Mouse (Mus musculus): ENCODE measurements around the gene 1500009C09Rik. TPM values are rescaled to one million over a fixed set of nuclear protein-coding genes. Genes with fewer than 3 reads are reported as not detected.
A peak's percentile ranks its signal among the peaks of the same experiment; 100 is the strongest.

Gene 1500009C09Rik
- total RNA-seq (2021): not detected

DNA sequence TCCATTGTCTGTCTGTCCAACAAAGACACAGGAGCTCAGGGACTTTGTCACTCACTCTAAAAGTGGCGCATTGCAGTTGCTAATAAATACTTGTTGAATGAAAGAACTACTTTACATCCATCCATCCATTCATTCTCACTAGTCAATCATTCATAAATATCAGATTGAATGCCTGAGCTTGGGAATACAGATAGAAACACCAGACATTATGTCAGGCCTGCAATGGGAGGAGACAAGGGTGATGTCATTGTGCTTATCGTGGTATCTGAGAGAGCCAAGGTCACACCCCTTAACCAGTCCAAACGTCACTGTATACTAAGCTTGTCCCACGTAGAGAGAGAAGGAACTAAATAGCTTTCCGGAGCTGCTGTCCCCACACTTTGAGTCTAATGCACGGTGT lies at the start of gene 1500009C09Rik:
Gene 1500009C09Rik, plus strand, starts transcription at position 301 of the 400 bp plus-strand sequence.
- DNase-seq: no peak

DNA sequence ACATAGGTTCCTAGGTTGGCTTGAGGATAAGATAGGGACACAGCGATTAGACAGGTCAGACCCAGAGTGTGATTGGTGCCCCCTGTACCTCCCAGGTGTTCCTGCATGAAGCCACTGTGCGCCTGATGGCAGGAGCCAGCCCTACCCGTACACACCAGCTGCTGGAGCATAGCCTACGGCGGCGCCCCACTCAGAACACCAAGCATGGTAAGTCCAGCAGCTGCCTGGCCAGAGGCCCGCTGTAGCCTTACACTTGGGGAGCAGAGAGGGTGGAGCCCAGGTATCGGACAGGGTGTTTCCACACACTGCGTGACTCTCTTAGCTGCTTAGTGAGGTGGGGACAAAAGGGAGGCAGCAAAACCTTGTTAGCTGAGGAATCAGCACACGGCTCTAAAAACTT lies 49.1 kb upstream of the 1500009C09Rik start:
- no peak for DNase-seq

GRCm38 (mm10) chr15:82203611-82204351 lies 48.4 kb upstream of the 1500009C09Rik start:
- no peak for DNase-seq

- no peak for DNase-seq
These were observed 47.4 kb upstream of the 1500009C09Rik start for GRCm38 (mm10) chr15:82204680-82205371.

GRCm38 (mm10) chr15:82206365-82207104 lies 45.7 kb upstream of the 1500009C09Rik start:
- peak; percentile 87 for DNase-seq

DNA sequence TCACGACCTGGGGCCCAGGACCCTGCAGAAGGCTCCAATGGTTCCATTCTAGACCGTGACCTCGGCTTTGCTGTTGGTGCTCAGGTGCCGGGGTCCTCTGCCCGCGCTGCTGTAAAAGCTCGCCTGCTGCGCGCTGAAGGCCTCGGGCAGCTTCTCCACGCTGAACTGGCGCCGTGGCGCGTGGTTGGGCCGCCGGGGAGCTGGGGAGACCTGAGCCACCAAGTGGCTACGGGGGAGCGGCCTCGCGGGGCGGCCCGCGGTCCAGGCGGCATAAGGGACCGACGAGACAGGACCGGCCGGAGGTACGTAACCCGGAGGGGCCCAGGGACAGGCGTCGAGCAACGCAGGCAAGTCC lies 45.1 kb upstream of the 1500009C09Rik start:
- no peak for DNase-seq

- no peak for DNase-seq
These were observed 44.5 kb upstream of the 1500009C09Rik start for GRCm38 (mm10) chr15:82207504-82208219.

DNA sequence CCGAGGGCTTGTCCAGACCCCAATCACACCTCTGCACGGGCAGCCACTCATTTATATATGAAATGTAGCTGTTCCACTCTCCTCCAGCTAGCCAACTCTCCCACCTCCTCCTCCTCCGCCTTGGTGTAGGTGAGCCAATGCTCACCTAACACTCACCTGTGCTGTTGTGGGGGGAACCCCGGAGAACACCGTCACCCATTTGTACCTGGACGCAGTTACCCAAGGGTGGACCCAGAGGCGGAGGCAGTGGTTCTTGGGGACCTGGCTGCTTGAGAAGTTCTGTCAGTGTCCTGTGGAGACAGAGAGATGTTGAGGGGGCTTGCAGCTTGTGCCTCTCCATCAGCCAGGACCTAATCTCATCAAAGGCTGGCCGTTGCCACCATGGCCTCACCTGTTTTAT lies 43.9 kb upstream of the 1500009C09Rik start:
- no peak for DNase-seq

- no peak for DNase-seq
These were observed 42.7 kb upstream of the 1500009C09Rik start for GRCm38 (mm10) chr15:82209295-82210050.

GRCm38 (mm10) chr15:82210801-82211200 lies 41.4 kb upstream of the 1500009C09Rik start:
- no peak for DNase-seq

DNA sequence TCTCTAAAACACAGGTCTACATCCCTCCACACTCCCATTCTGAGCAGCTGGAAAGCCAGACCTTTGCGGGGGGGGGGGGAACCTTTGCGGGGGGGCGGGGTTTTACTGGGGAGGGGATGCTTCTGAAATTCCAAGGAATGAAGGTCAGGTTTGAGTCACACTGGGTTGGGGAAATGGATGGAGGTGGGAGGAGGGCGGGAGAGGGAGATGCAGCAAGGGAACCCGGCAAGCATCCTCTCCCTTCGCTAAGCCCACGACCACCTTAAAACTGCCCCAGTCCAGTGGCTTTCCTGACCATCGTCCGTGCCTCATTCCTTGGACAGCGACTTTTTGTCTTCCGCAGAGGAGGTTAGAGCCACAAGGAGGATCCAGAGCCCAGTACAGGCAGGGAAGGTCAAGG lies 40.9 kb upstream of the 1500009C09Rik start:
- no peak for DNase-seq

DNA sequence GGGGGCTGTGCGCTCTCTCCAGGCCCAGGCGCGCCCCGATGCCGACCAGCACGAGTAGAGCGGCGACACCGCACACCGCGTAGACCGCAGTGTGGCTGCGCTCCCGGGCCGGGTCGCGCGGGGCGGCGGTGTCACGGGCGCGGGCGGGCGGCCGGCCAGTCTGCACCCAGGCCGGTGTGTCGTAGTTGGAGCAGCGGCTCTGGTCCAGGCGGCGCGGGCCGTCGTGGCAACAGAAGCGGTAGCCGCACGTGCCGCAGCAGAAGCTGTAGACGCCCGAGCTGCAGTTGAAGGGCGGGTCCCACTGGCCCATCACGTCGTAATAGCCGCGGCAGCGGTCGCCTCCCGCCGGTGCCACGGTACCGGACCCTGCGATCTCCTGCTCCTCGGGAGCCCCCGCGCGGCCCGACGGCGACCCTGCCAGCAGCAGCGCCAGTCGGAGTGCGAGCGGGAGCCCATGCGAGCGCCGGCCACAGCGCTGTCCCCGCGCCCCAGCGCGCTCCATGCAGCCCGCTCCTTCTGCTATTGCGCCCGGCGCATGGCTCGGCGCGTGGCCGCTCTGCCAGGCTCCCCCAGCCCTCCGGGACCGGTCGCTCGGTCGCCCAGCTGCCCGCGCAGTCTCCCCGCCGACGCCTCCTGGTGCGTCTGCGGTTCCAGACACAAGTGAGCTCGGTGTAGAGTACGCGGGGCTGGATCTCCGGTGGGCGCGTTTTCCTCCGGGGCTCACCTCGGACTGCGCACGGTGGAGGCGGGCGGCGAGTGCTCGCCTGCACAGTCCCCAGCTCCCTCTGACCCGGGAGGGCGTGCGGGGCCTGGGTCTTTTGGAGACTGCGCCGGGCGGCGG lies 40.1 kb upstream of the 1500009C09Rik start:
- peak; percentile 58 for DNase-seq

GRCm38 (mm10) chr15:82212752-82213063 lies 39.5 kb upstream of the 1500009C09Rik start, which contains the start of gene Shisa8:
Gene Shisa8, minus strand, starts transcription at chr15:82212815.
- no peak for DNase-seq

DNA sequence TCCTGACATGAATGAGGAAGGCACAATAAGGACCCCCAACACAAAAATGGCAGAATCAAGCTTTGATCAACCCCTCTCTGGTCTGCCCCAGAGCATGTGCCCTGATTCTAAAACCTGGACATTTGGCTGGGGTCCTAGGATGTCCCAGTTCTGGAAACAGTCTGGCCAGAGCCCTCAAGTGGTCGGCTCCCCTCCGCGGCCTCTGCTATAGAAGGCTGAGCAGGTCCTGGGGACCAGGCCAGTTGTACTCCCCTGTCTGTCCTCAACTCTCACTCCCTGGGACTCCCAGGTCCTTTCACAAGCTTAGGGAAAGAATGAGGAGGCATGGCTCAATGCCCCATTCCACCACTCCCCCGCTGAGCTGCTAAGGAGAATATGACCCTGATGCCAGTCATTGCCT lies 39.0 kb upstream of the 1500009C09Rik start:
- no peak for DNase-seq

DNA sequence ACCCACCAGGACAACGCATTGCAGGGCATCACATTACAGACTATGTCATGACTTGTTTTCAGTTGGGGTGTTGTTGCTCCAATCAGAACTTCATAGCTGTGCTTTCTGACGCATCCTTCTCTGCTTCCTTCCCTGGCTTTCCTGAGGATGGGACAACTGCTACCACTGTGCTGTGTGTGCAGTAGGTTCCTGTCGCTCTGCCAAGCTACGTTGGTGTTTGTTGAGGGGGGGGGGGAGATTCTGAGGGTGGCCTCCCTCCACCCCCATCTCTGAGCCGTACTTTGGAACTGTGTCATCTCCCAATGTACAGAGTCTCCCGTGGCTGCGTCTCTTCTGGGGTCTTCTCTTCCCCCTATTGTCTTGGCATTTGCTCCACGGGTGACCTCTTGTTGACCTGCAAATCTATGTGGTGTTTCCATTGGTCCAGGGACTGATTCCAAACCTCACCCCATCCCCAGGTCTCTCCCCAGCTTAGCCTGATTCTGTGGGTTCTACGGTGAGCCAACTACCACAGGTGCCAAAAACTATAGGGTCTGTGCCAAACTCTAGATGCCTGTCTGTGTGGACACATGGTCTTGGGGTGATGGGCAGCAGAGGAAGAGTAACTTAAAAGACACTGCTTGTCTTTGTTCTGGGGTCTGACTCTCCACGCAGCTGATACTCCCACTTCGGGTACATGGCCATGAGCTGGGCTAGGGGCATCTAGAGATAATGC lies 36.7 kb upstream of the 1500009C09Rik start:
- no peak for DNase-seq

DNA sequence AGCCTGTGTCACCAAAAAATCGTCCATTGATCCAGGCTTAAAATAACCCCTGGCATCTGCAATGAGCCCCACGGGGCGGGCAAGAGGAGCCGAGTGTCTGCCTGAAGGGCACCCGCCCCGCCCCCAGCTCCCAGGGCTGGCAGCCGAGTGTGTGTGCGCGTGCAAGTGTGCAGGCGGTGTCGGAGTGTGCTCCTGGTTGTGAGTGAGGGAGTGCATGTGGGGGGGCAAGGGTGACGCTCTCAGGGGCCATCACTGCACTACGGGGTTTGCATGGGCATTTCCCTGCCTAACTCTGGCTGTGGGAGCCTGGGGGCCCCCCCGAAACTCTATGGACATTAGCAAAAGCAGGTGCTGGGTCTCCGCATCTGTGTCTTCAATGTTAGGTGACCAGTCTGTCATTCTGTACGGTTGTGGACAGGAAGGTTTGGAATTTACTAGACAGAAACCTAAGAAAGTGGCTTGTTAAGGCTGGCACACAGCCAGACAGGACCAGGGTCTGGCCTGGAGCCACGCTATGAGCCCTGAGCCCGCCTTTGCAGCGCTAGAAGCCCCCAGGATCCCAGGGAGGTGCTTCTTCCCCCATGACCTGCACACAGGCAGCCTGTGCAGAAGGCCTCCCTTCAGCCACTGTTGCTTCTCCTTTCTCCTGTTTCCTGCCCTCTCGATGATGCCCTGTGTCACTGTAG lies 35.9 kb upstream of the 1500009C09Rik start:
- no peak for DNase-seq

DNA sequence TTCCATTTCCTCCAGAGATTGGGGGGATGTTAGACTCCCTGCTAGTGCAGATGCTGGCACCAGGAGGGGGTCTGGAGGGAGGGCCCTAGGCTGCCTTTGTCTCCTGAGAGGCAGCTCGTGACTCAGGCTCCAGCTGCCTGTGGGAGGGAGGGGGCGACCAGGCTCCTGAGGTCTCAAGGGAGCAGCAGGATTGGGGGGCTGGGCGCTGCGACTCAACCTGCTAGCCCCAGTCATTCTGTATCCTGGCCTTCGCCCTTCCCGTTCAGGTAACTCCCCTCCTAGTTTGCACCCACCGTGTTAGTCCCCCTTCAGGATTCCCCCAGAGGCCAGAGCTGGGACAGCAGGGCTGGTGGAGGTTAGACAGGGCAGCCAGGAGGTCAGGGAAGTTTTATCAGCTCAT lies 35.2 kb upstream of the 1500009C09Rik start:
- no peak for DNase-seq

- DNase-seq: no peak
These were observed 34.2 kb upstream of the 1500009C09Rik start for GRCm38 (mm10) chr15:82217980-82218379.

DNA sequence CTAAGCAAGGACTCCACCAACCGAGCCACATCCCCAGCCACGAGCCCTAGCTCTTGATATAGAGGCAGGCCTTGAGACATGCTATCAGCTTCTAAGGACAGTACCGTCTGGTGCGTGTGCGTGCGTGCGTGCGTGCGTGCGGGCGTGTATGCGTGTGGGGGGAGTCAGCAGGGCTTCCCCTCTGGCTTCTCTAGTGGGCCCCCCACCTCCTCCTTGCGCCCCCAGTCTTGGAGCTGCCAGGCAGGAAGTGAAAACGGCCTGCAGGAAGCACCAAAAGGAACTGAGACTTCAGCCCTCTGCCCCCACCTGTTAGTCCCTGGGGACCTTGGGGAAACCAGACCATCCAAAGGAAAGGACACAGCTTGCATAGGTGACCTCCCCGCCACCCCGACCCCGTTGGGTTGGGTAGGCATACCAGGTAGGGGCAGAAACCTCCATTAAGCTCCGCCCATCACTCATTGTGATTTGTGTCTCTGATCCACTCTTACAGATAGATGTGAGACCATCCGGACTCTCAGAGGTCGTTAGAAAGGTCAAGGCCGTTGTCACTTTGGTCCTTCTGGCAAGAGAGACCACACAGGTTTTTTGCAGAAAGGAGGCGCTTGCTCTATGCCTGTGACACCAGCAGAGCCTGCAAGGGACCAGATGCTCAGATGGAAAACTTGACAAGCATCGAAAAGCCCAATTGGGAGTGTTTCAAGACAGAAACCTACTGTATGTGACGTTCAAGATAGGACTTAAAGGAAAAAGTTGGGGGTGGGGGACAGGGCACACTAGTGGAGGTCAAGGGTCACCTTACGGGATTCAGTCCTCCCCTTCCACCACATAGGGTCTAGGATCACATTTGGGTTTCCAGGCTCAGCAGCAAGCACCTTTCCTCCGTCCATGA lies 33.2 kb upstream of the 1500009C09Rik start:
- no peak for DNase-seq

All from heart, postnatal 4 days (tissue).